Mouse (Mus musculus) fibroblast of lung, adult 2 months (primary cell): Measurements from ENCODE around the gene Gadd45gip1.

Experiments used
- DNase-seq: peaks from one replicate; pipeline ENCODE4 v3.0.0-alpha.2; 2011; ENCODE audit warnings: low read depth

The Gadd45gip1 gene

DNA sequence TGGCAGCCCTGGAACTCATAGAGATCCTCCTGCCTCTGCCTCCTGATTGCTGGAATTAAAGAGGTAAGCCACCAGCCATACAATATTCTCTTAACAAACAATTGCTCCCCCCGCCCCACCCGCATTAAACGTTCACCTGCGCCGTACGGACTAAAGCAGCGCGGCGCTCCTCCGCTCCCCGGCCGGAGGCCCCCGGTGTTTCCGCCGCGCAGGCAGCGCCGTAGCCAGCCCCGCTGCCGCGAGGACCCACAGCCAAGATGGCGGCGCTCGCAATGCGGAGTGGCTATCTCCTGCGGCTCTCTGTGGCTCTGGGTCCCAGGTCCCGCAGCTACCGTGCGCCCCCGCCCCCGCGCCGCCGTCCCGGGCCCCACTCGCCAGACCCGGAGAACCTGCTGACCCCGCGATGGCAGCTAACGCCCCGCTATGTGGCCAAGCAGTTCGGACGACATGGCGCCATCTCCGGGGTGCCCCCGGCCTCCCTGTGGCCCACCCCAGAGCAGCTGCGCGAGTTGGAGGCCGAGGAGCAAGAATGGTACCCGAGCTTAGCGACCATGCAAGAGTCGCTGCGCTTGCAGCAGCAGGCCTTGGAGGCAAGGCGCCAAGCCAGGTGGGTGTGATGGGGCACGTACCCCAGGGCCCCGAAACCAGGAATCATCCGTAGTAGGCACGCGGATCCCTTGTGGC is 854 bp downstream of the Gadd45gip1 start:
- no peak for DNase-seq

DNA sequence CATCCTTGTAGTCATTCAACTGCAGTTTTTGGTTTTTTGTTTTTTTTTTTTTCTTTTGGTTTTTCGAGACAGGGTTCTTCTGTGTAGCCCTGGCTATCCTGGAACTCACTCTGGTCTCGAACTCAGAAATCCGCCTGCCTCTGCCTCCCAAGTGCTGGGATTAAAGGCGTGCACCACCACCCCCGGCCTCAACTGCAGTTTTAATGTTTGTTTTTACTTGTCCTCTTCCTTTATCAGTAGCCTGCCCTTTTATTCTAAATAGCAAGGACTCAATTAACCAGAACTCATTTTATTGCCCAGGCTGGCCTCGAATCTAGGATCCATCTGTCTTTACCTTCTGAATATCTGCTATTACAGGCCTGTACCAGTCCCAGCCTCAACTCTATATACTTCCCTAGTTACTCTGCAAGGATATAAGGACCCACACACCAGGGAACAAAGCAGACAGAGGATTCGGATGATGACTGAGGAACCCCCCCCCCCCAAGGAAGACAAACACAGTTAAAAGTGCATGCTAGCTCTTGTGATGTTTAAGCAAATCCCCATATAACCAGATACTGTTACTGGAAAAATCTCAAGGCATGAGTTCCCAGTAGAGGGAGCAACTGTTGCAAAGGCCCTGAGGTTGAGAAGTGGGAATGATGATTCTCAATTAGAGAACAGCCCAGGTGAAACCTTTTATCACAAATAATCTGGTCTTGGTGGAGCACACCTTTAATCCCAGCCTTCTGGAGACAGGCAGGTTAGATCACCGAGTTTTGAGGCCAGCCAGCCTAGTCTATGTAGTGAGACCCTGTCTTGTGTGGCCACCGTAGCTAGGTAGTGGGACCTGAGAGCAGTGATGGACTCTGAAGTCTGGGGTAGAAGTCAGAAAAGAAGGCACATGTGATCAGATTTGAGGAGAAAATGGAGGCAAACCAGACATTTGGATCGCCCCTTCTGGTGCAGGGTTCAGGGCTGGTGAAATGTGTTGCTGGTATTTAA is 1.7 kb downstream of the Gadd45gip1 start:
- DNase-seq, result no peak

DNA sequence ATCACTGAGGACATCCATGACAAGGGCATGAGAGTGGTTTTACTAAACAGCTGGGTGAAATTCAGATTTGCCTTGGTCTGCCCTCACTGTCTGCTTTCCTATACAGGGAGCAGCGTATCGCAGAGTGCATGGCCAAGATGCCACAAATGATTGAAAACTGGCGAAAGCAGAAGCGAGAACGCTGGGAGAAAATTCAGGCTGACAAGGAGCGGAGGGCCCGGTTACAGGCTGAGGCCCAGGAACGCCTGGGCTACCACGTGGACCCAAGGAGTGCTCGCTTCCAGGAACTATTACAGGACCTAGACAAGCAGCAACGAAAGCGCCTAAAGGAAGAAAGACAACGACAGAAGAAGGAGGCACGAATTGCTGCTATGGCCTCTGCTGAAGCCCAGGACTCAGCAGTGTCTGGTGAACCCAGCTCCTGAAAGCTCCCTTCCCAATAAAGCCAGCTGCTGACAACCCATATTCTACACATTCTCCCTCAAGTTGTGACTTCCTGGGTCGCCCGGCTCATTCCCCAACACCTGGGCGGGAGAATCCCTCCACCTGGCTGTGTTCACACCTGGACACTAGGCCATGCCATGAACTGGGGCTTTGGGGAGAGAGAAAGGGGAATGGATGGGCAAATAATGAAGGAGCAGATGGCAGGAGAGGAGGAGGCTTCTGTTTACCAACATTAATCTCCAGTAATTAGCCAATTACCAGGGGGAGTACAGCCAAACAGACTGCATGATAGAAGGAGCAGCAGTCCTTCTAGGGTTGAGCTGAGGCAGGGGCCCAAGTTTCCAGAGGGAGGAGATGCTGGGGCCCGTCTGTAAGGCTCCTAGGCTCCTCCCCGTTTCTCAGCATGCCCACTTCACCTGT is 2.9 kb downstream of the Gadd45gip1 start:
- DNase-seq, result no peak

DNA sequence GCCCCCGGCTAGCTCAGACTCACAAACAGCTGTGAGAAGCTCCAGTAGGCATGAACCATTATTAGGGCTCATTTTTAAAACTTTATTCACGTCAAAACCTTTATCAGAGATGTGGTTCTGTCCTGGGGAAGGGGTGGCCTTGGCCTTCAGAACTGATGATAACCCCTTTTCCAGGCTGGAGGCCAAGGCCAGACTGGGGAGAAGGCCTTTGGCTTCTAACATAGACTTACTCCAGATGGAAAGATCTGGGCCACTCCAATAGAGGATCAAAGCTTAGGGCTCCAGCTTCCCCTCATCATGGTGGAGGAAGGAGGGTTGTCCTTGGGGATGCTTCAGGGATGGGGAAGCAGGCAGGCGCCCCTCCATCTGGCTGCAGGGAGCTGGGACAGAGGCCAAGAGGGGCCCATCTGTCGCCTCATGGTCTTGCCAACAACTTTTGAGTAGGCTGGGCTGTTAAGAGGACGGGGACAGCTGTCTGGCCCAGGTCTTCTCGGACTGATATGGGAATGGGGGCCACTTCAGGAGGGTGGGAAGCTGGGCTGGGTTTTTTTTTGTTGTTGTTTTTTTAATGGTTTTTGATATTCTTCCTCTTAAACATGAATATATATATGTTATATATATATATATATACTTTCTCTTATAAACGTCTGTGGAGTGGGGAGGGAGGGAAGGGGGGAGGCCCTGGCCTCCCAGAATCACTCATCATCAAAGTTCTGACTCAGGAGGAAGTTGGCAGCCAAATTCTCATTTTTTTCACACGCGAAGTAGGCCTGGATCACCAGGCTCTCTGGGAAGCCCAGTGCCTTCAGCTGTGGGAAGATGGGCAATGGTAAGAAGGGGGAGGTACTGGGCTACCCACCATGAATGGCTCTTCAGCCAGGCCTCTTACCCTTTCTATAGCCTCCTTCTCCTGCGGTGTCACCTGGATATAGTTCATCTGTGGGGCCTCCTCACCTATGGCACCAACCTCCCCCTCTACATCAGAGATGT is 3.8 kb downstream of the Gadd45gip1 start:
- DNase-seq, result no peak

DNA sequence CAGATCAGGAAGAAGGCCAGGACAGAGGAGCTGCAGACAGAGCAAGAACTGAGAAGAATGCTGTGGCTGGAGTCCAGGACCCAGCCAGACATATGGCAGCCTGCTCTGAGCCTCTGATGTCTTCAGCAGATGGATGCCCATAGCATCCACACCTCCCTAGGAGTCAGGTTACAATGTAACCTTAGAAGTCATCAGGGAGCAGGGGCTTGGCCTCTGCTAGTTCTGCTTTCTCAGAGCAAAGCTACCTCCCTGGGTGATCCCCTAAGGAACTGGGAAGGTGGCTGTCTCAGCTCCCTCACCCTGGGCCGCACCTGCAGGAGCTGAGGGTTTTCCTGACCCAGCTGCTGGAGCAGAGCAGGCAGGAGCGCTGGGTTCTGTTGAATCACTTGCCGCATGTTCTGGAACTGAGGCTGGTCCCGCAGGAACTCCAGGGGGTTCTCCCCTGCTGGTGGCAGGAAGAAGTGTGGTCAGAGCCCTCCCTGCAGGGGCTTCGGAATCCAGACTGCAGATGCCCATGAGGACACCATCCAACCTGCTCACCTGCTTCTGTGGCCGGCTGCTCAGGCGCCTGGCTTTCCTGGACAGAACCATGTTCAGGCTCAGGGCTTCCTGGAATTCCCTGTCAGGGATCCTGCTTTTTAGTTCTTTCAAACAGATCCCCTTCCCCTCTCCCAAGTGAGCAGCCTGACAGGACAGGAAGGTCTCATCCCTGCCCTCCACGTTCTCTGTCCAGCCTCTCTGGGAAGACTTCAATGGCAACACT is 6.0 kb downstream of the Gadd45gip1 start:
- no peak for DNase-seq

DNA sequence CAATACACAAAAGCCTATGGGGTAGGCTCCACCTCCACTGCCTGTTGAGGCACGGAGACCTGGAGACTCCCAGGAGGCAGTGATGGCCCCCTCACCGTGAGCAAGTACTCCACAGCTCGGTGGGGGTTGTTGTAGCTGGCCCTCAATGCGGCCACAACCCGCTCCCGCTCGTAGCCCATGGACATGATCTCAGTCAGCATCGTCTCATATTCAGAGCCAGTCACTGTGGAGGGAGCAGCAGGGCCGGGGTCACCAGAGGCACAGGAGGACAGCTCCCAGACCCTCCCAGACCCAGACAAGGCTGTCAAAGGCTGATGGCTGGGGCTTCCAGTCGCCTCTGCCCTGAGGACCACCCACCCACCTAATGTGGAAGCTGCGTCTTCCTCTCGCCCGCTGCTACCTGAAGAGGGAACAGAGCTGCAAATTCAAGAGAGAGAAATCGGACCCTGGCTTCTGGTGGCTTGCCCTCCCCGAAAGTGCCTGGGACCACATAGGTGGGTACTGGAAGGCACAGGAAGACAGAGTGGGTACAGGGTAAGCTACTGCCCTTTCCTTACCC is 6.7 kb downstream of the Gadd45gip1 start:
- no peak for DNase-seq

DNA sequence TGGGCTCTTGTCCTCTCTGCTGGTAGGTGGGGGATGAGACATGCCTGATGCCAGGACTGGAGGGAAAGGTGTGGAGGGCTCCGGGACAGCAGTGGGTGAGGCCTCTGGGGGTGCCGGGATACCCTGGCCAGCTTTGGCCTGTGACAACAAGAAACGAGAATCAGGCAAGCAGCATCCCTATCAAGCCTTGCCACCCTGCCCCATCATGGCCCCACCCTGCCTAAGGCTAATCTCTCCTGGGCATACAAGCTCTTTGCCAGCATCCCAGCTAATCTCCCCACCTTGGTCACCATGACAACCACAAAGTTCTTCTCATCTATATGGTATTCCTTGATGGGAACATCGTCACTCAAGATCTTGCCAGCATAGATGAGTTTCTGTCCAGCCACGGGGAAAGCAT is 7.2 kb downstream of the Gadd45gip1 start:
- no peak for DNase-seq

DNA sequence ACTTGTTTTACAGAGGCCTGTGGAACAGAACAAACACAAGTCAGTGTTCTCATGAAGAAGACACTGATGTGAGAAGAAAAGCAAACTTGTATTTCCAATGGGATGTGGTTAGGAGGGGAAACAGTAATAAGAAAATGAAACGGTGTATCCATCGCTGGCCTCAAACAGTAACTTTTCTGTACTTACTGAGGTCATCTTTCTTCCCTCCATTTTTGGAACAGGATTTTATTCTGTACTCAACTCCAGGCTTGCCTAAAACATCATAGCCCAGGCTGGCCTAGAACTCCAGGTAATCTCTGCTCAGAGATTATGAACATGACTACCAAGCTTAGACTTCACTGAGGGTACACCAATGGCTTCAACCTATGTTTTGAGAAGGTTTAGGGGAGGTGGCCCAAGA is 8.1 kb downstream of the Gadd45gip1 start:
- DNase-seq, result no peak

DNA sequence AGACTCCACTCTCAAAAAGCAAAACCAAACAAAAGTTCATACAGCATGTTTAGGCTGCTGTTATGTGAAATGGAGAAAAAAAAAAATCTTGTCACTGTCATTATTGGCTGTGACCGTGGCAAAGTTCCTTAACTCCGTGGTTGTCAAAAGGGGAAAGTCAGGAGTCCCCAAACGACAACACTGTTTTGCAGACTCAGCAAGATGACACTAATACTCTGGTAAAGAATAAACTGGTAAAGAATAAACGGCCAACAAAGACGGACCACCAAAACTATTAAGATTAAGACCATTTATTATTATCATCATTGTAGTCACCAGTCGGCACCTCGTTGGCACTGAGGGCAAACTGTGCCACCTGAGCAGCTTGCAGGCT is 8.5 kb downstream of the Gadd45gip1 start:
- no peak for DNase-seq

DNA sequence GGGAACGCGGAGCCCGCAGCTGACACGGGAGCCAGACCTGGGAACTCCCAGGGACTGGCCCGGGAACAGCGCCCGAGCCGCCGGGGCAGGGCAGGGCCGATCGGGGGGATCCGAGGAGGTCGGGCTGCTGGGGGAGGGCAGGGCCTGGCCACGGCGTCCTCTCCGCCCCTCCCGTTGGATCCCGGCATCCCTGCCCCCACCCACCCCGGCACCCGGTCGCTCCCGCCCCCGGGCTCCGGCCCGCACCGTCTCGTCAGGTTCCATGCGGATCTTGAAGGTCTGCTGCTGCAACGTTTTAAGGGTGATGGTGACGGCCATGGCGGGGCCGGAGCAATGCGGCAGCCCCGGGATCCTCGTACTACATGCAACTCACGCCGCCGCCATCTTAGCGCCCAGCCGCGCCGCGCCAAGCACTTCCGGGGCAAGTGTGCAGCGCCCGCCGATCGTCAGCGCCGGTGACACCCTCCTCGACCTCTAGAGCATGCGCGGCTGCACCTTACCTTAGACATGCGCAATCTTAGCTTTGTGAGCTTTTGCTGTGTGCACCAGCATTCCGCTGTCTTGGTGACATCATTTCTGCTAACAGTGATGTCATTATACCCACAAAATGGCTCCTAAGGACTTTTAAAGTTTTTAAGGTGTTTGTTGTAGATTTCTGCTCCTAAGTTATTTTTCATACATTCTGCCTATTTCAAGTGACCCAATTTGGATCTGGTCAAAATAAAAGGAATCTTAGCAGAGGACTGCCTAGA is 9.1 kb downstream of the Gadd45gip1 start, which contains the start of gene Rad23a:
TSS of gene Rad23a (minus strand) at position 418 of the 752 bp plus-strand sequence.
- DNase-seq, result peak; percentile 90

DNA sequence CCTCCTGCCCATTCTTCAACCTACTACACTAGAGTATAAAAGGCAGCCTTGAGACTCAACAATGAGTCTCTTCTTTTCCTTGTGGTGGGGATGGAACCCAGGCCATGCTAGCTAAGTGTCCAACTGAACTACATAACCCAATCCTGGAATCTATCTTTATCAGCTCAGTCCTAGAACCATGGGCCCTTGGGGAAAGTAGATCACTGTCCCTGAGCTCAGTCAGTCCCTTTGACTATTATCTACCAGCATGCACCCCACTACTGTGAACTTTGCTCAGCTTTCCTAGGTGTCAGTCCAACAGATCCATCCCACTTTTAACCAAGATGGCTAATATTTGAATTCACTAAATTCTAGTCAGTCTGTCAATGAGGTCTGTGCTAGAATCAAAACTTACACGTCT is 10.2 kb downstream of the Gadd45gip1 start:
- DNase-seq, result no peak

DNA sequence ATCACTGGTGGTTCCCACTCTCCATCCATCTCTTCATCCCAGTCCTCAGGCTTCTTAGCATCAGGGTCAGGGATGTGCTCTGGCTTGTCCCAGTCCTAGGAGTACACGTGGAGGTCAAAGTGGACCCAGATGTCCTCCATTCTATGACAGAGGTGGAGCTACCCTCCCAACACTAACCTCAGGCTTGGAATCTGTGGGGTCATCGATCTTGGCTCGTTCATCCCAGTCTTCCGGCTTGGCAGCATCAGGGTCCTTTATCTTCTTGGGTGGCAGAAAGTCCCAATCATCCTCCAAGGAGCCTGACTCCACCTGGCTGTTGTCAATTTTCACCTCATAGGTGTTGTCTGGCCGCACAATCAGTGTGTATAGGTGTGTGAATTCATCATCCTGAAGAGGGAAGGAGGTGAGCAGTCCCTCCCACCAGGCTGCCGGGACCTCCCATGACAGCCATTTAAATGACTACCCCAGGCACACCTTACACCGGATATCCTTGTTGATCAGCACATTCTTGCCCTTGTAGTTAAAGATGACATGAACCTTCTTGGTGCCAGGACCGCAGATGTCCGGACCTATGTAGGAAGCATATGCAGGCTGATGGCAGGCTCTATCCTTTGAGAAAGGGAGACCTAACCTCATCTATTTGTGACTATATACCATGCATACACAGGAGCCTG is 13.2 kb downstream of the Gadd45gip1 start:
- no peak for DNase-seq

DNA sequence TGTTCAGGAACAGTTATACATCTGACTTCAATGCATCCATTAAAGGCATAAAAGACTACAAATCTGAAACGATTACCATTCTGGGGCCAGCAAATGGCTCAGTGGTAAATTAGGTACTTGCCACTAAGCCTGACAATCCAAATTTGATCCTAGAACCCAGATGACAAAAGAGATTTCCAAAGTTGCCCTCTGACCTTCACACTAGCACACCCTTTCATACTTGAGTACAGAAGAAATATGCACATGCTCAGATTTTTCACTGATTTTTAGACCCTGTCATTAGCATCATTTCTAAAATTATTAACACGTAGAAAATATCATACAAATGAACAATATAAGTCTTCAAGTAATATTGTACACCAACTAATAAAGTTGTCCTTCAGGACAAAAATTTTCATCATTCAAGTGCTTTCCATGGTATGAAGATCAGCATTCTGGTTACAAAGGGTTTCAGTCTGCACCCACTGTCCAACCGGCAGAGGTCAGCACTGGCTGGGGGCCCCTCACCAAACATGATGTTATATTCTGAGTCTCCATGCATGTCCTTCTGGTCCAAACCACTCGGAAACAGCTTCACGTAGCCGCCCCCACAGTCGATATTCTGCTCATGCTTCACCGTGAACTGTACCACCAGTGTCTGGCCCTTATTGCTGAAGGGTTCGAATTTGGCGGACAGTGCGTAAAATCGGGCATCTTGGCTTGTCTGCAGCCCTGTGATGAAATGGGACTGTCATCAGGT is 14.2 kb downstream of the Gadd45gip1 start:
- no peak for DNase-seq

DNA sequence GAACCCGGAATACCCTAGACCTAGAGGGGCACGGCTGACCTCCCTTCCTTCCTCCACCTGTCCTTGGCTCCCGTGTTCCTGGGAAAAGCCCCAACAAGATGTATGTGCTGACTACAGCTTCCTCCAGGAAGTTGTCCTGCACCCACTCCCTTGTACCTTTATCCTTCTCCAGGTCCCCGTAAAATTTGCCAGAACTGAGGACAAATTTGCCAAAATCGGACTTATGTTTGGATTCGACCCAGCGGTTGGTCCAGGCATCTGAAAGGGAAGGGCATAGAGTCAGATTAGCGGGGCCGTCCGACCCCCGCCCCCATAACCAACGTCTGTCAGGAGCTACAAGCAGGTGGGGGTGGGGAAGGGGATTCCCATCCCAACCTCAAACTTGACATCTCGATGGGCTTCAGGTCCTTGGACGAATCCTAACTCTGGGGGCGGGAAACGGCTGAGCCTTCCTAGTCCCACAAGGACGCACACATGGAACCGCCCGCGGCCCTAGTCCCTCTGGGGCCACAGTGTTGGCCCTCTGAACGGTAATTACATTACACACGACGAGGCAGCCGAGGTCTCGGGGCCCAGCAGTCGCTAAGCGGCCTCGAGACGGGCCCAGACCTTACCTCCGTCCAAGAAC is 14.9 kb downstream of the Gadd45gip1 start:
- no peak for DNase-seq

DNA sequence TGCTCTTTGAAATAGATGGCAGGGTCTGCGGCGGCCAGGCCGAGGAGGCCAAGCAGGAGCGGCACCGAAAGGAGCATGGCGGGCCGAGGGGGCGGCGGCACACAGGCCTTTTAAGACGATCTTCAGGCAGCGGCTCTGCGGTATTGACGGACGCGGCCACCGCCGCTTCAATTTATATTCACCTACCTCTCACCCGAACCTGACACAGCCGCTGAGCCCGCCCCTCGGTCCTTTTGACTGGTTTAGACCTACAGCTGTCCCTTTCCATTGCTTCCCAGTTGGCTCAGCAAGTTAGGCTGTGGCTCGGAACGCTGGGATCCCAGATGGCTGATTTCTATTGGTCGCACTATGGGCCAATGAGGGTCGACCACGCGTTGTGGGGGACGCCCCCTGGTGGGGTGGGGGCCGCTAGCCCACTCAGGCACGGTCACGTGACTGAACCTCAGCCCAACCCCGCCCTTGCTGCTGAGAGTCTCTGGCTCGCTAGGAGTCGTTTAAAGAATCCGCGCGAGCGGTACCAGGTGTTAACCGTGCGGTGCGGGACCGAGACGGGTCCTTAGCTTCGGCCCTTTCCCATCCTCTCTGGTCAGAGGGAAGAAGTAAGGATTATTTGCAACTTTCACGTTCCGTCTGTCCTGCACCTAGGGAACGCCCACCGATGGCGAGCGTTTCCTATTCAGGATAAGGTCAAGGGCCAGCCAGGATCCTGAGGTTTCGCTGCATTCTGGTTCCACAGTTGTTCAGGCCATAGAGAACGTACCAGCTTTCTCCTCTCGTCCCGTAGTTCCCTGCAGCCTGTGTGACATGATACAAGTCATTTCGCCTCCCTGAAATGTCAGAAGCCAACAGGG is 15.6 kb downstream of the Gadd45gip1 start, which contains the start of gene Calr:
TSS of gene Calr (minus strand) at position 213 of the 851 bp plus-strand sequence.
- peak; percentile 100 for DNase-seq

DNA sequence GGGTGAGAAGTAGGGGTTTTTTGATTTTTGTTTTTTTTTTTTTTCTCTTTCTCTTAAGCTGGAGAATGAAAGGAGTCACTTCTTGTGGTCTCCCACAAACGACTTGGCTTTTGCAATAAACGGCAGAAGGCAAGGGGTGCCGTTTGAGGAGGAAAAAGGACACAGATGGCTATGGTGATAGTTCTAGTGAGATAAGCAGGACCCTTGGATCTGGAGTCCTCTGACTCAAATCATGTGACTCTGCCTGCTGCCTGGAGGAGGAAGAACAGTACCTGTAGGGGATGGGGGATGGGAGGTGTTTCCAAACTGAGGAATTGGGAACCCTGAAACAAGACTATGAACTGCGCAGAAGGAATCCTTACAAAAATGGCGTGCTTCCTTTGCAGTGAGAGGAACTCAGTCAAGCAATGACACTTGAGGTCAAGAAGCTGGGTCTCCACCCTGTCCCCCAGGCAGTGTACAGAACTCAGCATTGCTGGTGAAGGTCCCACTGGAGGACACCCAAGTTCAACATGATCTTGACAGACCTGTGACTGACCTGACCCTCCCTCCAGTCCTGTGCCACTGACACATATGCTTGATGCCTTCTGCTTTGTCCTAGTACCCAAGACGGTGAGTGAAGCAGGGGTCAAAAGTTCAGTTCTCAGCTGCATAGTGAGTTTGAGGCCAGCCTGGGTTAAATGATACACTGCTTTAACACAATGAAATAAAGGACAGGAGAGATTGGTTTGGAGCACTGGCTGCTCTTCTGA is 16.5 kb downstream of the Gadd45gip1 start:
- no peak for DNase-seq
